Mouse (Mus musculus) spleen, adult 2 months (tissue): ENCODE results near the gene Prkaca.

ENCODE experiments used
- CTCF ChIP-seq: fragments of 200-500 bp; IDR thresholded peaks from 2 replicates; pipeline ENCODE4 v1.5.1; 2011; ENCODE audit warnings: mild to moderate bottlenecking, inconsistent platforms; ENCODE audit not compliant: insufficient read depth, insufficient read length, insufficient replicate concordance; ENCODE audit errors: extremely low read depth
- POLR2A ChIP-seq: fragments of 200-500 bp; IDR thresholded peaks from 2 replicates; pipeline ENCODE4 v1.6.1; 2011; ENCODE audit warnings: low read depth, low read length, inconsistent platforms

DNA sequence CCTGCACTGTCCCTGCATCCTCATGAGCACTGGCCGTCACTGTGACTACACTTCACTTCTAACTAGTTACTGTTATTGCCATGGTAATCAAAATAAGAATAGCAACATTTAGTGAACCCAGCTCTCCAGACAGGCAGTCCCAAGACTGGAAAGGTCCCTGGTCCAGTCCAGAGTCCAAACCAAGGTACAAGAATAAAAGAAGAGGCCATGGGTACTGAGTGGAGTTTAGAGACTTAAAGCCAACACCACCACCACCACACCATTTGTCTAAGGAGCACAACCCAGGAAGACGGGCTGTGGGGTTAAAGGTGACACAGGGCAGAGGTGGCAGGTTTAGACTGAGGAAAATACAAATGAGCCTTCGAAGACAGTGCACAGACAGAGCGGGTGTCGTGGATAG lies 48.2 kb upstream of the Prkaca start:
- TF ChIP-seq CTCF: no peak
- TF ChIP-seq POLR2A: no peak
